ENCODE assay signal across 23 mouse cellular contexts in genomic region chr3:116117046-116117445, GRCm38 (mm10). TPM values are rescaled to one million over a fixed set of nuclear protein-coding genes. Genes with fewer than 3 reads are reported as not detected.
DNase-seq lines count a peak whose midpoint lies in the region; ATAC-seq and TF ChIP-seq lines count a peak whose summit lies in the region.
"Had no signal": no experiment of that assay in that cellular context is flagged by ENCODE, and none has a peak within 500 bp of the region (broad histone marks: within the 10 kb centered on the region; RNA-seq: fewer than 3 reads in every experiment).

No protein-coding gene starts in this region.

- no peak overlapping the region for H3K27ac ChIP-seq in midbrain, embryonic 11.5 days (ENCODE audit: low read depth, low read length)
- no peak overlapping the region for H3K27ac ChIP-seq in midbrain, embryonic 15.5 days
- no peak overlapping the region for H3K27ac ChIP-seq in liver, embryonic 14.5 days
- H3K27ac ChIP-seq in liver, postnatal 0 days (ENCODE audit: low read depth), result 0 out of 2 replicates have a peak overlapping the region, but pooled peaks have one; percentile 52
- H3K27ac ChIP-seq in stomach, postnatal 0 days (replicated peaks), result no peak overlapping the region
- H3K27ac ChIP-seq: forebrain, embryonic 10.5 days; forebrain, embryonic 13.5 days; heart, adult 2 months; hindbrain, embryonic 12.5 days; hindbrain, embryonic 15.5 days had no signal

- DNase-seq in midbrain, embryonic 11.5 days (ENCODE audit: low spot score, missing footprints), result peak; percentile 28
- DNase-seq in liver, embryonic 14.5 days (ENCODE audit: low read depth in 3 of 3, low spot score in 3 of 3), result no peak
- no peak for DNase-seq in liver, postnatal 0 days
- no peak for DNase-seq in stomach, postnatal 0 days (ENCODE audit: low spot score)
- no peak for DNase-seq in cerebellum, postnatal 10 days
- DNase-seq in urinary bladder, postnatal 10 days (ENCODE audit: low spot score), result no peak
- DNase-seq in urinary bladder, postnatal 14 days (ENCODE audit: low spot score), result no peak
- DNase-seq: adrenal gland, adult 2 months; adrenal gland, postnatal 14 days; cerebellum, adult 11 months; cerebellum, adult 2 months; cerebellum, adult 9-11 months; cerebellum, postnatal 36 days; gastrocnemius, postnatal 10 days; heart, adult 2 months had no signal

- no peaks in the 10 kb centered on the region for H3K27me3 ChIP-seq in midbrain, embryonic 11.5 days (ENCODE audit: control insufficient read depth, insufficient read depth, low read length)
- H3K27me3 ChIP-seq in midbrain, embryonic 15.5 days (replicated peaks), result no peaks in the 10 kb centered on the region
- no peaks in the 10 kb centered on the region for H3K27me3 ChIP-seq in liver, embryonic 14.5 days (ENCODE audit: control insufficient read depth, insufficient read depth, low read length)
- H3K27me3 ChIP-seq in liver, postnatal 0 days (ENCODE audit: insufficient read depth, low read length), result no peaks in the 10 kb centered on the region
- H3K27me3 ChIP-seq in stomach, postnatal 0 days (ENCODE audit: control insufficient read depth, insufficient read depth, low read length), result no peaks in the 10 kb centered on the region
- H3K27me3 ChIP-seq: forebrain, embryonic 13.5 days; hindbrain, embryonic 12.5 days; hindbrain, embryonic 15.5 days had no signal

- no peak overlapping the region for H3K9ac ChIP-seq in midbrain, embryonic 11.5 days (ENCODE audit: low read length)
- no peak overlapping the region for H3K9ac ChIP-seq in midbrain, embryonic 15.5 days
- no peak overlapping the region for H3K9ac ChIP-seq in liver, embryonic 14.5 days (replicated peaks)
- no peak overlapping the region for H3K9ac ChIP-seq in liver, postnatal 0 days (replicated peaks)
- no peak overlapping the region for H3K9ac ChIP-seq in stomach, postnatal 0 days (ENCODE audit: low read length)
- H3K9ac ChIP-seq: forebrain, embryonic 13.5 days; hindbrain, embryonic 12.5 days; hindbrain, embryonic 15.5 days had no signal

- WGBS in midbrain, embryonic 11.5 days, result 91% methylated on average over 4 of the region's 4 CpGs
- 94% methylated on average over 4 of the region's 4 CpGs for WGBS in midbrain, embryonic 15.5 days
- 57% methylated on average over 4 of the region's 4 CpGs for WGBS in liver, embryonic 14.5 days (ENCODE audit: insufficient replicate concordance)
- WGBS in liver, postnatal 0 days (ENCODE audit: insufficient replicate concordance), result 63% methylated on average over 4 of the region's 4 CpGs
- 70% methylated on average over 4 of the region's 4 CpGs for WGBS in stomach, postnatal 0 days

- no peaks in the 10 kb centered on the region for H3K9me3 ChIP-seq in midbrain, embryonic 11.5 days (ENCODE audit: control insufficient read depth, low read length)
- H3K9me3 ChIP-seq in midbrain, embryonic 15.5 days, result no peaks in the 10 kb centered on the region
- H3K9me3 ChIP-seq in liver, embryonic 14.5 days (ENCODE audit: control insufficient read depth, low read length), result no peaks in the 10 kb centered on the region
- H3K9me3 ChIP-seq in liver, postnatal 0 days (ENCODE audit: low read length), result no peaks in the 10 kb centered on the region
- H3K9me3 ChIP-seq in stomach, postnatal 0 days (ENCODE audit: control insufficient read depth, low read length), result no peaks in the 10 kb centered on the region
- H3K9me3 ChIP-seq: forebrain, embryonic 10.5 days; forebrain, embryonic 13.5 days; hindbrain, embryonic 12.5 days; hindbrain, embryonic 15.5 days had no signal

- no peak for TF ChIP-seq EP300 in liver, embryonic 14.5 days (IDR thresholded peaks at IDR 0.05; ENCODE audit: low read depth)
- TF ChIP-seq EP300 in liver, postnatal 0 days (IDR thresholded peaks at IDR 0.05; ENCODE audit: low read depth), result 0 out of 2 replicates have a peak, but pooled peaks have one; percentile 16
- TF ChIP-seq EP300 in stomach, postnatal 0 days (optimal IDR thresholded peaks at IDR 0.05), result no peak

- H3K4me2 ChIP-seq in midbrain, embryonic 11.5 days, result no peak overlapping the region
- no peak overlapping the region for H3K4me2 ChIP-seq in midbrain, embryonic 15.5 days
- no peak overlapping the region for H3K4me2 ChIP-seq in liver, embryonic 14.5 days (ENCODE audit: low read depth)
- H3K4me2 ChIP-seq in liver, postnatal 0 days (ENCODE audit: low read depth, low read length), result no peak overlapping the region; the same call in 1 of the 2 replicates
- no peak overlapping the region for H3K4me2 ChIP-seq in stomach, postnatal 0 days (replicated peaks; ENCODE audit: low read depth)
- H3K4me2 ChIP-seq: forebrain, embryonic 13.5 days; heart, embryonic 11.5 days; hindbrain, embryonic 12.5 days; hindbrain, embryonic 15.5 days had no signal

- peaks cover 18% of the 10 kb centered on the region for H3K4me1 ChIP-seq in midbrain, embryonic 11.5 days (ENCODE audit: control insufficient read depth, insufficient read depth, low read length)
- H3K4me1 ChIP-seq in midbrain, embryonic 15.5 days, result peaks cover 17% of the 10 kb centered on the region
- H3K4me1 ChIP-seq in liver, embryonic 14.5 days (replicated peaks; ENCODE audit: control insufficient read depth in 2 of 2, insufficient read depth in 2 of 2, low read length in 1 of 2), result peaks cover 0 to 6% of the 10 kb centered on the region in 2 experiments; a peak in 2 of 4 replicates
- peaks cover 15% of the 10 kb centered on the region for H3K4me1 ChIP-seq in liver, postnatal 0 days (ENCODE audit: insufficient read depth)
- H3K4me1 ChIP-seq in stomach, postnatal 0 days (replicated peaks; ENCODE audit: control insufficient read depth, insufficient read depth), result no peaks in the 10 kb centered on the region

- TF ChIP-seq CTCF in liver, embryonic 14.5 days (IDR thresholded peaks at IDR 0.05; ENCODE audit: low read depth), result no peak
- no peak for TF ChIP-seq CTCF in liver, postnatal 0 days (IDR thresholded peaks at IDR 0.05; ENCODE audit: low read depth)
- TF ChIP-seq CTCF in stomach, postnatal 0 days (IDR thresholded peaks at IDR 0.05; ENCODE audit: low read depth), result no peak

- H3K36me3 ChIP-seq in midbrain, embryonic 11.5 days (ENCODE audit: control insufficient read depth, insufficient read depth, low read length), result no peaks in the 10 kb centered on the region
- H3K36me3 ChIP-seq in midbrain, embryonic 15.5 days (replicated peaks), result no peaks in the 10 kb centered on the region
- no peaks in the 10 kb centered on the region for H3K36me3 ChIP-seq in liver, embryonic 14.5 days (replicated peaks; ENCODE audit: control insufficient read depth, insufficient read depth, low read depth)
- peaks cover 9% of the 10 kb centered on the region; the same call in 1 of the 2 replicates for H3K36me3 ChIP-seq in liver, postnatal 0 days (replicated peaks; ENCODE audit: insufficient read depth, low read length)
- no peaks in the 10 kb centered on the region for H3K36me3 ChIP-seq in stomach, postnatal 0 days (ENCODE audit: control insufficient read depth, insufficient read depth, low read length)
- H3K36me3 ChIP-seq: hindbrain, embryonic 15.5 days had no signal

- H3K4me3 ChIP-seq in midbrain, embryonic 11.5 days (ENCODE audit: low read depth, low read length), result no peak overlapping the region
- no peak overlapping the region for H3K4me3 ChIP-seq in midbrain, embryonic 15.5 days
- no peak overlapping the region for H3K4me3 ChIP-seq in liver, embryonic 14.5 days (ENCODE audit: insufficient read depth in 1 of 2, low read depth in 2 of 2, low read length in 2 of 2)
- H3K4me3 ChIP-seq in liver, postnatal 0 days (ENCODE audit: low read depth, low read length), result no peak overlapping the region
- H3K4me3 ChIP-seq in stomach, postnatal 0 days (ENCODE audit: low read depth, low read length), result no peak overlapping the region
- H3K4me3 ChIP-seq: forebrain, embryonic 10.5 days; forebrain, embryonic 13.5 days; heart, adult 2 months; hindbrain, embryonic 12.5 days; hindbrain, embryonic 15.5 days had no signal

- ATAC-seq in midbrain, embryonic 11.5 days (ENCODE audit: low FRiP score), result no peak
- ATAC-seq in midbrain, embryonic 15.5 days (replicated peaks), result no peak
- peak; percentile 69; the same call in 1 of the 2 replicates for ATAC-seq in liver, embryonic 14.5 days (ENCODE audit: insufficient read depth)
- peak; percentile 83 for ATAC-seq in liver, postnatal 0 days
- peak; percentile 69; the same call in 1 of the 2 replicates for ATAC-seq in stomach, postnatal 0 days (ENCODE audit: low FRiP score, low TSS enrichment)
- ATAC-seq: CD4-positive, CD25-positive, alpha-beta regulatory T cell, adult 4 months; forebrain, embryonic 13.5 days; forebrain, embryonic 16.5 days had no signal

RNA-seq across cellular contexts. Expression of gene Vcam1, which starts 12.4 kb away (rescaled TPM):
- polyA plus RNA-seq in midbrain, embryonic 11.5 days (2014; fragmentation: Nextera tagmentation; extraction: Ambion mirVana), result 54.2 and 62.9 TPM in 2 replicates
- polyA plus RNA-seq in midbrain, embryonic 15.5 days (2015; fragmentation: Nextera tagmentation; extraction: Ambion mirVana), result 32.6 and 38.6 TPM in 2 replicates
- 13.5 and 22.3 TPM in 2 replicates for polyA plus RNA-seq in liver, embryonic 14.5 days (2012; rRNA removed)
- 71.1 and 74.2 TPM in 2 replicates for polyA plus RNA-seq in liver, embryonic 14.5 days (2014; fragmentation: Nextera tagmentation; extraction: Ambion mirVana)
- polyA plus RNA-seq in liver, postnatal 0 days (2015; fragmentation: Nextera tagmentation; extraction: Ambion mirVana), result 88.6 and 93.4 TPM in 2 replicates
- 16.3 and 17.3 TPM in 2 replicates for polyA plus RNA-seq in stomach, postnatal 0 days (2015; fragmentation: Nextera tagmentation; extraction: Ambion mirVana)

Comparison
In these comparisons a context has a peak if more than half of its experiments do, and no peak if none do; other contexts are left out.
1. ATAC-seq: peak in liver, embryonic 14.5 days (single experiment), liver, postnatal 0 days (single experiment) and stomach, postnatal 0 days (single experiment); none in midbrain, embryonic 11.5 days (single experiment) and midbrain, embryonic 15.5 days (single experiment).